Mouse (Mus musculus) CH12.LX (cell line): ENCODE results near the gene Zbtb11. TPM values are rescaled to one million over a fixed set of nuclear protein-coding genes. Genes with fewer than 3 reads are reported as not detected.
"Not testable (repeated sequence)": the region's sequence is repeated elsewhere in the genome, so short reads cannot be mapped to it uniquely, and the experiment has no call there.

Experiments used
- DNase-seq: peaks from one replicate; pipeline ENCODE4 v3.0.0-alpha.2; 2013; ENCODE audit errors: extremely low read depth
- H3K27ac ChIP-seq: 2 replicates; pipeline ENCODE4 v1.5.1; 2012; ENCODE audit warnings: low read depth, mild to moderate bottlenecking, control low read depth, moderate library complexity; ENCODE audit not compliant: insufficient read depth
- H3K27me3 ChIP-seq: replicated peaks from 2 replicates; pipeline ENCODE3; 2012; ENCODE audit warnings: inconsistent platforms
- H3K36me3 ChIP-seq, 2 experiments: replicated peaks in 1 of 2; 2 replicates each; pipeline versions ENCODE3 to v1.6.1; 2012; ENCODE audit warnings: inconsistent platforms in 1 of 2, low read length in 1 of 2, mild to moderate bottlenecking in 1 of 2, mixed read lengths in 1 of 2, moderate library complexity in 1 of 2; ENCODE audit not compliant: control insufficient read depth in 1 of 2, insufficient read depth in 1 of 2
- H3K4me1 ChIP-seq, 2 experiments: 2 replicates each; pipeline ENCODE4 v1.6.1; 2012; ENCODE audit warnings: inconsistent platforms in 1 of 2, moderate library complexity in 1 of 2; ENCODE audit not compliant: insufficient read depth in 2 of 2, control insufficient read depth in 1 of 2
- H3K4me2 ChIP-seq: 2 replicates; pipeline ENCODE4 v1.6.1; 2012; ENCODE audit warnings: low read depth, mild to moderate bottlenecking, control low read depth; ENCODE audit not compliant: poor library complexity, insufficient read depth, severe bottlenecking
- H3K4me3 ChIP-seq, 3 experiments: fragments of 150-350 bp in 1 of 3; sonication (generic) in 1 of 3; replicated peaks in 1 of 3; 2 replicates each; pipeline versions ENCODE3 to v1.5.1; 2011 to 2012; ENCODE audit warnings: low read depth in 2 of 3, low read length in 2 of 3, mild to moderate bottlenecking in 2 of 3, moderate library complexity in 2 of 3, control low read depth in 1 of 3, improper control_type of control experiment in 1 of 3, inconsistent platforms in 1 of 3, mixed read lengths in 1 of 3; ENCODE audit not compliant: poor library complexity in 1 of 3
- H3K79me2 ChIP-seq: replicated peaks from 2 replicates; pipeline ENCODE4 v1.6.1; 2012; ENCODE audit warnings: mild to moderate bottlenecking, moderate library complexity; ENCODE audit not compliant: control insufficient read depth, poor library complexity, insufficient read depth, severe bottlenecking; ENCODE audit errors: extremely low read depth
- H3K9ac ChIP-seq: 2 replicates; pipeline ENCODE4 v1.6.1; 2012; ENCODE audit warnings: low read depth, mild to moderate bottlenecking, control low read depth, moderate library complexity; ENCODE audit not compliant: insufficient read depth
- H3K9me3 ChIP-seq: replicated peaks from 2 replicates; pipeline ENCODE3; 2012; ENCODE audit warnings: low read length, inconsistent platforms, mixed read lengths
- CTCF ChIP-seq, 2 experiments: IDR thresholded peaks in 1 of 2; conservative IDR thresholded peaks in 1 of 2; 2 replicates each; pipeline ENCODE4 v1.5.1; 2011 to 2012; ENCODE audit warnings: low read depth in 2 of 2, low read length in 2 of 2, improper control_type of control experiment in 1 of 2, inconsistent platforms in 1 of 2, mild to moderate bottlenecking in 1 of 2, moderate library complexity in 1 of 2
- ELF1 ChIP-seq: IDR thresholded peaks from 2 replicates; pipeline ENCODE4 v1.6.1; 2014; ENCODE audit warnings: low read depth, mild to moderate bottlenecking, inconsistent platforms, low read length, improper control_type of control experiment
- EP300 ChIP-seq: IDR thresholded peaks from 2 replicates; pipeline ENCODE4 v1.6.1; 2011; ENCODE audit warnings: low read length, improper control_type of control experiment
- IRF4 ChIP-seq: IDR thresholded peaks from 2 replicates; pipeline ENCODE4 v1.6.1; 2014; ENCODE audit warnings: low read depth, mild to moderate bottlenecking, inconsistent platforms, low read length, improper control_type of control experiment
- JUN ChIP-seq: IDR thresholded peaks from 2 replicates; pipeline ENCODE4 v1.6.1; 2011; ENCODE audit warnings: low read depth, mild to moderate bottlenecking, low read length, improper control_type of control experiment, moderate library complexity; ENCODE audit not compliant: insufficient read depth
- MAX ChIP-seq: IDR thresholded peaks from 2 replicates; pipeline ENCODE4 v1.6.1; 2011; ENCODE audit warnings: low read length, improper control_type of control experiment
- MEF2A ChIP-seq: IDR thresholded peaks from 2 replicates; pipeline ENCODE4 v1.6.1; 2014; ENCODE audit warnings: low read depth, mild to moderate bottlenecking, inconsistent platforms, low read length, improper control_type of control experiment, borderline replicate concordance
- MXI1 ChIP-seq: IDR thresholded peaks from 2 replicates; pipeline ENCODE4 v1.6.1; 2011; ENCODE audit warnings: mild to moderate bottlenecking, low read depth, low read length, improper control_type of control experiment
- MYC ChIP-seq: IDR thresholded peaks from 2 replicates; pipeline ENCODE4 v1.6.1; 2011; ENCODE audit warnings: low read depth, mild to moderate bottlenecking, improper control_type of control experiment, low read length
- NELFE ChIP-seq: IDR thresholded peaks from 2 replicates; pipeline ENCODE4 v1.6.1; 2011; ENCODE audit warnings: low read depth, low read length, improper control_type of control experiment
- NRF1 ChIP-seq: IDR thresholded peaks from 2 replicates; pipeline ENCODE4 v1.6.1; 2014; ENCODE audit warnings: low read depth, mild to moderate bottlenecking, inconsistent platforms, low read length, improper control_type of control experiment, moderate library complexity
- POLR2A ChIP-seq: IDR thresholded peaks from 2 replicates; pipeline ENCODE4 v1.6.1; 2011; ENCODE audit warnings: low read depth, mild to moderate bottlenecking, improper control_type of control experiment, low read length
- RAD21 ChIP-seq: IDR thresholded peaks from 2 replicates; pipeline ENCODE4 v1.6.1; 2011; ENCODE audit warnings: low read depth, mild to moderate bottlenecking, low read length, improper control_type of control experiment, moderate library complexity
- SIN3A ChIP-seq: IDR thresholded peaks from 2 replicates; pipeline ENCODE4 v1.6.1; 2012; ENCODE audit warnings: low read length, improper control_type of control experiment, inconsistent platforms
- SMC3 ChIP-seq: IDR thresholded peaks from 2 replicates; pipeline ENCODE4 v1.6.1; 2011; ENCODE audit warnings: low read depth, low read length, improper control_type of control experiment
- USF2 ChIP-seq: conservative IDR thresholded peaks from 2 replicates; pipeline ENCODE4 v1.6.1; 2011; ENCODE audit warnings: low read depth, low read length, improper control_type of control experiment
- ZKSCAN1 ChIP-seq: IDR thresholded peaks from 2 replicates; pipeline ENCODE4 v1.6.1; 2012; ENCODE audit warnings: low read depth, inconsistent platforms, low read length, improper control_type of control experiment, borderline replicate concordance
- ZNF384 ChIP-seq: IDR thresholded peaks from 2 replicates; pipeline ENCODE4 v1.6.1; 2012; ENCODE audit warnings: low read depth, low read length, improper control_type of control experiment, inconsistent platforms
- dilution Hi-C: fragments of 300-500 bp; cut with MboI; formaldehyde crosslinking; loops from 2 replicates; pipeline ENCODE4 v1.14.3; 2020; ENCODE audit warnings: low sequenced_read_pairs; ENCODE audit not compliant: extremely low pct_unique_long_range_greater_than_20kb, extremely low pct_ligation_motif_present
- in situ Hi-C: fragments of 300-500 bp; cut with MboI; formaldehyde crosslinking; loops from 3 replicates; pipeline ENCODE4 v1.14.3; 2019; ENCODE audit warnings: low sequenced_read_pairs, low pct_ligation_motif_present, low pct_unique_long_range_greater_than_20kb, mixed read lengths
- polyA plus RNA-seq: library from polyadenylated mRNA; unstranded; fragments of >175 nt; gene quantifications from 2 replicates; pipeline ENCODE4 v1.2.1, GENCODE M21; 2012; ENCODE audit warnings: low read depth; ENCODE audit not compliant: insufficient read length
- total RNA-seq, 2 experiments: library from RNA; depleted of rRNA; stranded (reverse); fragments of 300-350 nt in 1 of 2; fragments of >200 nt in 1 of 2; gene quantifications; 2 replicates each; pipeline ENCODE4 v1.2.3; 2012 to 2014

The Zbtb11 gene
- total and polyA plus RNA-seq, 3 experiments, result 19.8 to 33.0 (median 21.4) TPM

DNA sequence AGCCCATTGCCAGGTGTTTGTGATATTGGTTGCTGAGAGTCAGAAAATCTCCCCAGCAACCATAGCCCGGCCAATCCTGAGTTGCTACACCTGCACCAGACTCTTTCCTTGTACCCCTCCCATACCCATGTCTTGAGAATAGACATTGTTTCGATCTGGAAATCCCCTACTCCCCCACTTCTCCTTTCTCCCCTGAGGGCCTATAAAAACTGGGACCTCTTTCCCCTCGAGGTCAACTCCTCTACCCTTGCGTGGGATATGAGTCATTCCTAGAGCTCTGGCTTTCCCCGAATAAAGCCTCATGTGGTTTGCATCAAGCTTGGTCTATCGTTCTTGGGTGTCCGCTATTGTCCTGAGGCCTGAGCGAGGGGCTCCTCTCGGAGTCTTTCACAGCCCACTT is 19.5 kb upstream of the Zbtb11 start:
- dilution Hi-C loops, H3K36me3 ChIP-seq, H3K4me3 ChIP-seq, H3K9ac ChIP-seq, H3K79me2 ChIP-seq, in situ Hi-C loops, H3K27ac ChIP-seq, H3K9me3 ChIP-seq: not testable (repeated sequence)
- peaks cover 0 to 11% of the 10 kb centered on the region in 2 experiments; a peak in 2 of 4 replicates for H3K4me1 ChIP-seq
- DNase-seq, result peak; percentile 73
- TF ChIP-seq EP300 (peak; percentile 33; the same call in 1 of the 2 replicates), IRF4 (peak; percentile 41; the same call in 1 of the 2 replicates), JUN (peak; percentile 25; the same call in 1 of the 2 replicates)
- TF ChIP-seq, all 38 proteins: peak for 3; not testable (repeated sequence) for 35
- not testable (repeated sequence) for H3K27me3 ChIP-seq, H3K4me2 ChIP-seq

GRCm38 (mm10) chr16:55963068-55963467 is 10.6 kb upstream of the Zbtb11 start:
- H3K9ac ChIP-seq, H3K9me3 ChIP-seq, H3K27me3 ChIP-seq, dilution Hi-C loops, H3K27ac ChIP-seq, in situ Hi-C loops, H3K4me2 ChIP-seq, H3K4me3 ChIP-seq, H3K36me3 ChIP-seq: not testable (repeated sequence)
- Histone ChIP-seq H3K4me1 (peaks cover 3 to 20% of the 10 kb centered on the region in 2 experiments; a peak in 3 of 4 replicates), H3K79me2 (peaks cover 22% of the 10 kb centered on the region)
- peak; percentile 45 for DNase-seq
- TF ChIP-seq MAX, result peak; percentile 36; the same call in 1 of the 2 replicates

DNA sequence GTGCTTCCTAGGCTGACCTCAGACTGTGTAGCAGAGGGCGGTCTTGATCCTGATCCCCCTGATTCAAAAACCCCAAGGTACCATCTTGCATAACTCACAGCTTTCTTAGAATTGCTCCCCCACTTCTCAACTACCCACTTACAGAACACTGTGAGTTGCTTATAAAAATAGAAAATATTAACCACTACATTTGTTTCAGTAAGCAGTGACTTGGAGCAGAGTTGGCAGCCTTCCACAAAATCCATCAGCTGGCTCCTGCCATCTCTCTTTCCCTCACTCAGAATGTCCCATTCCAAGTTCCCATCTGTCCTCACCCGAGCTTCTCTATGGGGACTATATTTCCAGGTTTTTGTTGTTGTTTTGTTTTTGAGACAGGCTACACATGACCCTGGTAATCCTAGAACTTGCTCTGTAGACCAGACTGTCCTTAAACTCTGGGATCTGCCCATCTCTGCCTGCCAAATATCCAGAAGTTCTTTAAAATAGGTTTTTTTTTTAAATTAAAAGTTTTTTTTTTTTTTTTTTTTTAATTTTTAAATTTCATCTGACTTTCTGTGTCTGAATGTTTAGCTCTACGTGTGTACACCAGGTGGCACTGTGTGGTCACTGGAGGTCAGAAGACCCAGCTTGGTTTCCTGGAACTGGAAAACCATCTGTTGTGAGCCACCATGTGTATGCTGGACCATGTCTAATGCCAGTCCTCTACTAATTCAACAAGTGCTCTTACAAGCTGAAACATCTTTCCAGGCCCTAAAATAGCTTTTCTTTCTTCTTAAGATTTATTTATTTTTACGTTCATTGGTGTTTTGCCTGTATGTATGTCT is 9.3 kb upstream of the Zbtb11 start:
- peaks cover 6 to 18% of the 10 kb centered on the region in 2 experiments for H3K36me3 ChIP-seq
- dilution Hi-C loops (no loop called here), in situ Hi-C loops (no loop called here)
- DNase-seq, result peak; percentile 78
- TF ChIP-seq ELF1 (peak; percentile 39; the same call in 1 of the 2 replicates), IRF4 (peak; percentile 24; the same call in 1 of the 2 replicates), CTCF (conservative IDR thresholded peaks at IDR 0.05 in 1 of 2, IDR thresholded peaks at IDR 0.05 in 1 of 2; ENCODE audit: low read depth in 2 of 2, low read length in 2 of 2) (peak in 1 of 2 experiments; percentile 83; a peak in 2 of 4 replicates), NRF1 (no peak), ZKSCAN1 (no peak), SMC3 (peak; percentile 77), POLR2A (no peak), MYC (peak; percentile 76), USF2 (no peak), RAD21 (peak; percentile 70), NELFE (no peak), SIN3A (peak; percentile 79), MXI1 (peak; percentile 65; the same call in 1 of the 2 replicates), ZNF384 (peak; percentile 93), MEF2A (0 out of 2 replicates have a peak, but pooled peaks have one; percentile 12)
- TF ChIP-seq, all 38 proteins: peak for 10
- no peak overlapping the region for H3K27ac ChIP-seq
- H3K9me3 ChIP-seq, result no peaks in the 10 kb centered on the region
- H3K4me2 ChIP-seq, result no peak overlapping the region
- H3K27me3 ChIP-seq, result no peaks in the 10 kb centered on the region
- H3K79me2 ChIP-seq, result peaks cover 34% of the 10 kb centered on the region
- H3K4me1 ChIP-seq, result peaks cover 3 to 25% of the 10 kb centered on the region in 2 experiments; a peak in 3 of 4 replicates
- H3K4me3 ChIP-seq, result no peak overlapping the region
- H3K9ac ChIP-seq, result 0 out of 2 replicates have a peak overlapping the region, but pooled peaks have one; percentile 25
